Mouse (Mus musculus): Measurements from ENCODE around the gene Syne3.

Gene Syne3

DNA sequence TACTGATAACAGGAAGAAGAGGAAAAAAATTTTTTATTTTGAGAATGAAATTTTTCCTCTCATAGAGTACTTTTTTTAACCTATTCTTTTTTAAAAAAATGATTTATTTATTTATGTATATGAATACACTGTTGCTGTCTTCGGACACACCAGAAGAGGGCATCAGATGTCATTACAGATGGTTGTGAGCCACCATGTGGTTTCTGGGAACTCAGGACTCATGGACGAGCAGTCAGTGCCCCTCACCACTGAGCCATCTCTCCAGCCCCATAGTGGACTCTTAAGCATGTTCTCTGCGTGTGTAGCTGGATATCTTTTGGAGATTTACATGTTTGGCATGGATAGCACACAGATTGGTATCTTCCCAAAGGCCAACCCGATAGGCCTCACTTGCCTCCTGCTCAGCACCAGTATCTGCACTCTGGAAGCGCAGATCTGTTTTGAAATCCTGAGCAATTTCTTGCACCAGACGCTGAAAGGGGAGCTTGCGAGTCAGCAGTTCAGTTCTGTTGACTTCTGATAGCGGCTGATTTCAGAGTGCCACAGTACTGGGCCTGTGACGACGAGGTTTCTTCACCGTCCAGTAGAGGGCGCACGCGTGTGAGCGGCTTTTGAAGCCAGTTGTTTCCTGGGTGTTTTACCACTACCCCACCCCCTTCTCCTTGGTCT lies 17.8 kb upstream of the Syne3 start:
- in situ Hi-C loops (cut with MboI, MseI) = no loop called here

DNA sequence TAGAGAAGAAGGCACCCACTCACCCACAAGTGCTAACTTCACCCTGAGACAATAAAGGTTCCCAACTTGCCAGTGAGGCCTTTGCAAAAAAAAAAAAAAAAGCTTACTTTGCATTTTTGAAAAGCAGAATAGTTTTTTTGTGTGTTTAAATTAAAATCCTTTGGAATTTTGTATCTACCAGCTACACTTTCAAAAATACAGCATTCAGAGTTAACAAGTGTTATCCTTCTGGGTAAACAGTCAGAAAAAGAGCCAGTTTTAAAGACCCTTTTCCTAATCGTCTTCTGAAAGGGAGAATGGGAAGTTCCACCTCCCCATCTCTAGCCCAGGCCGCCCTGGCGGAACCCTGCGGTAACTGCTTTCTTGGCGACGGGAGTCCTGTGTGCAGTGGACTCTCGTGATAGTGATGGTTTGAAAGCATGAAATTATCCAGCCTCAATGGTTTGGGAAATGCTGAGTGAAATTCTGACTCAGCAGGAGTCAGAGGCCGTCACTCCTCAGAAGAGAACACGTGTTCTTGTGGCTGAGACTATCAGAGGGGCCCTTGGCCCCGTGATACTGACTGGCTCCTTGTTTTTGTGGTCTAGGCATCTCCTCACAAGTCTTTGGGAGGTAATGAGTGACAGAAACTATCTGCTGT lies 16.5 kb upstream of the Syne3 start:
- in situ Hi-C loops (cut with MboI, MseI) = no loop called here

DNA sequence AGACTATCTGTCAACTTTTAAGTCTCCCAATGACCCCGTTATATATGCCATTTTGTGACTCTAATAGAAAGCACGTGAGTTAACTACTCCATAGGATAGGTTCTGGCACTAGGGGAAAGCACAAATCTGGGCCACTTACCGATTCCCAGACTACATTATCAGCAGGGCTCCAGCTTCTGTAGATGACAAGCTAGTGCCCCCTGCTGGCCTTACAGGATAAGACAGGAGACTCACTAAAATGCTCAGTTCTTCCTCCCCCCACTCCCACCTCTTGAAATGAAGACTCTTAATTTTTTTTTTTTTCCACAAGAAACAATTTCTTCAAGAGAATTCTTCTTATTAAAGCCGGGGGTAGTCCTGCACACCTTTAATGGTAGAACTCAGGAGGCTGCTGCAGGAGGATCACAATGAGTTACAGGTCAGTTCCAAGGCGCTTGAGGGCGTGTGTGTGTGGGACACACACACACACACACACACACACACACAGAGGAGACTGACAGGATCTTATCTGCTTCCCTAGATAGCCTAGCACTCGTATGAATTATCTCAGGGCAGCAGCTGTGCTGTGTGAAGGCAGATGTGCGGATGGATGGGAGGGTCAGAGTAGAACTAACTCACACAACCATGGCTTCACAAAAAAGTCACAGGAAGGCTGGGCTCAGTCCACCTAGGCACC lies 15.8 kb upstream of the Syne3 start:
- in situ Hi-C loops (cut with MboI, MseI) = no loop called here

DNA sequence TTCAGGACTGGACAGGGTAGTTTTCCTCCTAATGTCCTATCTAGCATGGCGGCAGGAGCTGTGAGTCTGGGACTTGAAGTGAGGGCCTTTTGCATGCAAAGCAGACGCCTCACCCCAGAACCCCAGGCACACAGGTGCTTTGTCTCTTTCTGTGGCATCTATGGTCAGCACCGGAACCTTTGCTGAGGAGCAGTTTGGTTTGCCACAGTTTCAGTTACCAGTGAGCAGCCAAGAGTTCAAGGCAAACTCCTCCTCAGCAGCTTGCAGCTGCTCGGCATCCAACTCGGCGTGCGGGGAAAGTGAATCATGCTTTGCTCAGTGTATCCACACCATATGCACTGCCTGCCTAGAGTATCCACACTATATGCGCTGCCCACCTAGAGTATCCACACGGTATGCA lies 13.2 kb upstream of the Syne3 start:
- in situ Hi-C loops (cut with MboI, MseI) = loop anchor here (5.0 kb wide), 1 partner anchor 70 kb away; no protein-coding TSS in a partner anchor

GRCm38 (mm10) chr12:105022141-105022540 lies 12.5 kb upstream of the Syne3 start:
- in situ Hi-C loops (cut with MboI, MseI) = loop anchor here (5.0 kb wide), 1 partner anchor 70 kb away; no protein-coding TSS in a partner anchor

DNA sequence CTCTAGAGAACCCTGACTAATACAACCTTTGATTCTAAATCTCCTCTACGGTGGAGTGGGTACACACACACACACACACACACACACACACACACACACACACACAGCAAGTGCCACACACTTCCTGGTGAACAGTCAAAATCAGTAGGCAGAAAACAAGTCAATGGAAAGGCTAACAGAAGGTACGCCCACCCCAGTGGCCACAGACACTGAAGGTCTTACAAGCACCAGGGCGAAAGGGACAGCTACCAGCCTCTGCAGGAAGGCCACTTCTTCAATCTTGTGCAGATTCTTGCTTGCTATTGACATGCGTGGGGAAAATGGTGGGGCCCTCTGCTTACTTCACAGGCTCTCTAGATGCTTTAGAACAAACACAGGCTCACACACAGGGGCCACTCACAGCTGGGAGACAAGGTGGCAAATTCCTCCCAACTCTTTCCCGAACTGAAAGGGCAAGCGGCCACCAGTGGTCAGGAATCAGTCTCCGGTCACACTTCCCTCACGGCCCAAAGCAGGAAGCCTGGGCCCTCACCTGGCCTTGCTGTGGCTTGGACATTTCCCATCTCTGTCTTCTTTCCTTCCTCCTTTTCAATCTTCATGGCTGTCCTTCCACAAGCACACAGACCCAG lies 11.9 kb upstream of the Syne3 start:
- in situ Hi-C loops (cut with MboI, MseI) = loop anchor here (5.0 kb wide), 1 partner anchor 69 kb away; no protein-coding TSS in a partner anchor

GRCm38 (mm10) chr12:105019359-105020219 lies 10.0 kb upstream of the Syne3 start:
- in situ Hi-C loops (cut with MboI, MseI) = loop anchor here (5.0 to 10.0 kb wide), 2 partner anchors 67 to 775 kb away; no protein-coding TSS in a partner anchor

- in situ Hi-C loops (cut with MboI, MseI) = loop anchor here (10.0 kb wide), 1 partner anchor 778 kb away; no protein-coding TSS in a partner anchor
Observed at GRCm38 (mm10) chr12:105016639-105017038, 7.0 kb upstream of the Syne3 start.

GRCm38 (mm10) chr12:105016199-105016598 lies 6.6 kb upstream of the Syne3 start:
- in situ Hi-C loops (cut with MboI, MseI) = loop anchor here (10.0 kb wide), 1 partner anchor 779 kb away; no protein-coding TSS in a partner anchor

GRCm38 (mm10) chr12:105013065-105013464 lies 3.5 kb upstream of the Syne3 start:
- in situ Hi-C loops (cut with MboI, MseI) = loop anchor here (10.0 kb wide), 1 partner anchor 782 kb away; no protein-coding TSS in a partner anchor

- in situ Hi-C loops (cut with MboI, MseI) = loop anchor here (10.0 kb wide), 1 partner anchor 782 kb away; no protein-coding TSS in a partner anchor
Observed at GRCm38 (mm10) chr12:105012314-105012713, 2.7 kb upstream of the Syne3 start.

- in situ Hi-C loops (cut with MboI, MseI) = loop anchor here (10.0 kb wide), 1 partner anchor 783 kb away; no protein-coding TSS in a partner anchor
Observed at GRCm38 (mm10) chr12:105011589-105011988, 2.0 kb upstream of the Syne3 start.

DNA sequence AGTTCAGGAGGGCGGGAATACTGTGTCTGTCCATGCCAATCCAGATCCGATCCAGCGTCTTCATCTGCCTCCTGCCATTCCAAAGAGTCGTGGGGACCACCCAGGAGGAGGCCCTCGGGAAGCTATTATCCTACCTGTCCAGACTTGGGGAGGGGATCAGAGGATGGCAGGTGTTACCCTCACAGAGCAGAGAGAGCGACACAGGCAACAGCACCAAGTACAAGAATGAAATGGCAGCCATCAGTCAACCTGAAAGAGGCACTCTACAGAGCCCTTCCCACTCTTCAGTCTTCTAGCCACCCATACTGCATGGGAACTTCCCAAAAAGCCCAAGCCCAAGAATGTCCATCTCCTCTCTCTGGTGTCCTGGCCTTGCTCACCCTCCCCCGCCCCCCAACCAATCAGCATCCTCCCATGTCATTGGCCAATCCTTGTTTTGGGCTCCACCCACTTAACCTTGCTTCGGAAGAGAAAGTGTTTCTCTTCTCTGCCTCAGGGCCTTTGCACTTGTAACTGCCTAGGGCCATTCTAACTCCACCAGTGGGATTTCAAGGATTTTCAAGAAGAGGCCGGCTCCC lies 693 bp upstream of the Syne3 start:
- in situ Hi-C loops (cut with MboI, MseI) = loop anchor here (10.0 kb wide), 1 partner anchor 784 kb away; no protein-coding TSS in a partner anchor

GRCm38 (mm10) chr12:105008752-105009178 lies 844 bp downstream of the Syne3 start:
- in situ Hi-C loops (cut with MboI, MseI) = loop anchor here (10.0 kb wide), 1 partner anchor 1574 kb away; the partner anchor contains the start of gene Ifi27

- in situ Hi-C loops (cut with MboI, MseI) = loop anchor here (10.0 kb wide), 1 partner anchor 1573 kb away; the partner anchor contains the start of gene Ifi27
Observed at GRCm38 (mm10) chr12:105008150-105008549, 1.5 kb downstream of the Syne3 start.

DNA sequence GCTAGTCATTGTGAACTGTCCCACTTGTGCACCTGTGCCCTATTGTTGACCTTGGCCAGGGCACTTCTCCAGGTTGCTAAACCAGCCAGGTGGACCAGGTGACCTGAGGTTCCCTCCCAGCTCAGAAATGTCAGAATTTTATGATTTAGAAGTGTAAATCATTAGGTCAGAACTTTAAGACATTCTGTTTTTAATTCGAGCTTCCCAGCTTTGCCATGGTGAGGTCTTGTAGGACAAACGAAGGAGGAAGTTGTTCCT lies 4.0 kb downstream of the Syne3 start:
- in situ Hi-C loops (cut with MboI, MseI) = loop anchor here (10.0 kb wide), 1 partner anchor 1571 kb away; the partner anchor contains the start of gene Ifi27

DNA sequence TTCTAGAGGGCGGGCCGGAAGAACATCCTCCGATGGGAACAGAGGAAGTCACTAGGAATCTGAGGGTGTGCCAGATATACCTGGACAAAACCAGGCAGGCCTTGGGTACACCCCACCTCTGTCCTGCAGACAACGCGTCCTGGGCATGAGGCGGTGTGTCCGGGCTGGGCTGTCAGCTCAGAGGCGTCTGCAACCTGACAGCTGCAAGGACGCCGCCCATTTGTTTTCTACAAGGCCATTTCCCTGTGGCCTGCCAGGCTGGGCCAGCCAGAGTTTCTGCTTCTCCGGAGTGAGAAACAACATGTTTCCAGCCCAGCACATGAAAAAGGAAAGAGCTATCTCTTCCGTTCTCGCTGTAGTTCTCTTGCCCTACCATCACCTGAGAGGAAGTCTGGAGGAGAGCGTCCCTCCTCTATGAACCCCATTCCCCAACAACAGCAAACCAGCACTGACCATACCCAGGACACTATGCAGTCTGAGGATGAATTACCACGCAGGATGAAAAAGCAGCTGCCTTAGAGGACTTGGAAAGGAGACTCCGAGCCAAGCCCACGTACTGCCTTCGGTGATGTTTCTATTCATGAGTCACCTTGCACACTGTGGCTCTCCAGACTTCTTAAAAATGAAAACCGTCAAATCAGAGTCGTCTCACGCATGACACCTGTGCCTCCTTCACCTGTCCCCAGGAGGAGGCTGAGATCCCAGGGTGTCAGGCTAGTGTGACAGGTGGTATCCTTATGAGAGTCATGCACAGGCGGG lies 4.5 kb downstream of the Syne3 start:
- in situ Hi-C loops (cut with MboI, MseI) = loop anchor here (10.0 kb wide), 1 partner anchor 1570 kb away; the partner anchor contains the start of gene Ifi27

GRCm38 (mm10) chr12:105003715-105004114 lies 5.9 kb downstream of the Syne3 start:
- in situ Hi-C loops (cut with MboI, MseI) = loop anchor here (10.0 kb wide), 1 partner anchor 1569 kb away; the partner anchor contains the start of gene Ifi27

DNA sequence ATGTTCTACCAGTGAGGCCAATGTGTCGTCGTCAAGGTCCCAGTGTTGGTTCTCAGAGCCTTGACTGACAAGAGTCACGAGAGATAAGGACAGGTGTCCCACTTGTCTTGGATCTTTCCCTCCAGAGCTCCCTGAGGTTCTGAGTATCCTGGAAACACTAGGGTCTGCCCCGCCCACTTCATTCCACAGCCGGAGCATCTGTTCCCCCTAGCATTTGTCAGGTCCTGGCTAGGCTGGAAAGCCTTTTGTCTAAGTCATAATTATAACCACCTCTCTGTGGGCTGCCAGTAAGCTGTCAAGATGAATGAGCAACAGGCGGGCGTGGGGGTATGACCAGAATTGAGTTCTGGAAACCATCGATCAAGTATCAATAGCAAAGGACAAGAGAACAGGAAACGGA lies 6.5 kb downstream of the Syne3 start:
- in situ Hi-C loops (cut with MboI, MseI) = loop anchor here (10.0 kb wide), 1 partner anchor 1568 kb away; the partner anchor contains the start of gene Ifi27
